Mouse (Mus musculus): ENCODE results near the gene Rnf43. TPM values are rescaled to one million over a fixed set of nuclear protein-coding genes. Genes with fewer than 3 reads are reported as not detected.

The Rnf43 gene
- polyA plus RNA-seq, 1 experiment = 9.0 TPM

DNA sequence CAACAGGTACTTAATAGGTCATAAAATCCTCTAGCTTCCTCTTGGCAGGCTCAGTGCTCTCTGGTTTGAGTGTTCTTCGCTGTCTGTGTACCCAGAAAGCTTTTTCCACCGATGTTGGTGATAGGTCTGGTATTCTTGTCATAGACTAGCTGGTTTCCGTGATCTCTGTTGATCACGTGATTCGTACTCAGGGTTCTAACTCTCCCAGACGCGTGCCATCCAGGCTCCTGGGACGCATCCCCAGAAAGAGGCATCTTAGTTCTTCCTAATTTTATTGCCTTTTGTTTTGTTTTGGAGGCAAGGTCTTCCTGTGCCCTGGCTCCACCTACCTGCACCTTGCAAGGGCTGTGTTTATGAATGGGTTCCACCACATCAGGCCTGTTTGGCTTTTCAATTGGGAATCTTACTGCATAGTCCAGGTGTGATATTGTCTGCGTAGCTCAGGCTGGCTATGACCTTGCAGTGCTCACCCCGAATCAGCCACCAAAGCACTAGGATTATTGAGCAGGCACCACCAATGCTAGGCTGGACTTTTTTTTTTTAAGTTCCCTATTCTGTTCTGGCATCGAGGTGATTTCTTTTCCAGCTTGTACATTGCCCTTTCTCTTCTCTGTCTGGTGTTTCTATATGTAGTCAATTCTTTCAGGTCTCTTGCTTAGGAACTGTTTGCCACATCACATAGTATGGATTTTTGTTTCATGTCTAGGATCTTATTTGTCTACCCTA lies 26.1 kb downstream of the Rnf43 start:
- WGBS = 80% methylated on average over 11 of the region's 11 CpGs
- Histone ChIP-seq H3K4me1 (replicated peaks; ENCODE audit: control insufficient read depth, insufficient read depth, low read length) (peaks cover 6% of the 10 kb centered on the region; the same call in 1 of the 2 replicates), H3K36me3 (ENCODE audit: control insufficient read depth, insufficient read depth, low read length) (no peaks in the 10 kb centered on the region), H3K27ac (ENCODE audit: control insufficient read depth, insufficient read depth, low read length) (no peak overlapping the region), H3K4me3 (ENCODE audit: control insufficient read depth, insufficient read depth, low read length) (no peak overlapping the region), H3K27me3 (ENCODE audit: control insufficient read depth, insufficient read depth, low read length) (no peaks in the 10 kb centered on the region; the same call in 1 of the 2 replicates)
- TF ChIP-seq CTCF (IDR thresholded peaks at IDR 0.05; ENCODE audit: borderline replicate concordance, control insufficient read depth, extremely low read depth, insufficient read depth, low read length, poor library complexity) (no peak), POLR2A (IDR thresholded peaks at IDR 0.05; ENCODE audit: control insufficient read depth, extremely low read depth, insufficient read depth, low read length, poor library complexity) (no peak)
- DNase-seq = no peak

DNA sequence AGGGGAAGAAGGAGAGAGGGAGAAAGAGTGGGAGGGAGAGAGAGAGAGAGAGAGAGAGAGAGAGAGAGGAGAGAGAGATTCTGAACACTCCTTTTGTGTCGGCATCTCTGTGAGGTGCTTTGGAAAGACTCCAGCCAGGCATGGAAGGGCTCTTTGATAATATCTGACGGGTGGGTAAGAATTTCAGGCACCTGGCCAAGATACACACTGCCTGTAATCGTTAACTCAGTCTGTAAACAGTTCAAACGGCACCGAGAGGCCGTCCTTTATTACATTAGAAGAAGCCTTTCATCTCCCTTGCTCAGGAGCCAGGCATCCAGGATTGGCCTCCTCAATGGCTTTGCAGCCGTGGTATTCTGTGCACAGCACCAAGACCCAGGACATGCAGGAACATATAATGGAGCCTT lies 26.9 kb downstream of the Rnf43 start:
- Histone ChIP-seq H3K36me3 (ENCODE audit: control insufficient read depth, insufficient read depth, low read length) (no peaks in the 10 kb centered on the region), H3K4me1 (replicated peaks; ENCODE audit: control insufficient read depth, insufficient read depth, low read length) (peaks cover 6% of the 10 kb centered on the region; the same call in 1 of the 2 replicates), H3K4me3 (ENCODE audit: control insufficient read depth, insufficient read depth, low read length) (no peak overlapping the region), H3K27me3 (ENCODE audit: control insufficient read depth, insufficient read depth, low read length) (no peaks in the 10 kb centered on the region; the same call in 1 of the 2 replicates), H3K27ac (ENCODE audit: control insufficient read depth, insufficient read depth, low read length) (no peak overlapping the region)
- DNase-seq = no peak
- TF ChIP-seq POLR2A (IDR thresholded peaks at IDR 0.05; ENCODE audit: control insufficient read depth, extremely low read depth, insufficient read depth, low read length, poor library complexity) = no peak
- TF ChIP-seq CTCF (IDR thresholded peaks at IDR 0.05; ENCODE audit: borderline replicate concordance, control insufficient read depth, extremely low read depth, insufficient read depth, low read length, poor library complexity) = no peak
- 40% methylated on average over 7 of the region's 7 CpGs for WGBS

DNA sequence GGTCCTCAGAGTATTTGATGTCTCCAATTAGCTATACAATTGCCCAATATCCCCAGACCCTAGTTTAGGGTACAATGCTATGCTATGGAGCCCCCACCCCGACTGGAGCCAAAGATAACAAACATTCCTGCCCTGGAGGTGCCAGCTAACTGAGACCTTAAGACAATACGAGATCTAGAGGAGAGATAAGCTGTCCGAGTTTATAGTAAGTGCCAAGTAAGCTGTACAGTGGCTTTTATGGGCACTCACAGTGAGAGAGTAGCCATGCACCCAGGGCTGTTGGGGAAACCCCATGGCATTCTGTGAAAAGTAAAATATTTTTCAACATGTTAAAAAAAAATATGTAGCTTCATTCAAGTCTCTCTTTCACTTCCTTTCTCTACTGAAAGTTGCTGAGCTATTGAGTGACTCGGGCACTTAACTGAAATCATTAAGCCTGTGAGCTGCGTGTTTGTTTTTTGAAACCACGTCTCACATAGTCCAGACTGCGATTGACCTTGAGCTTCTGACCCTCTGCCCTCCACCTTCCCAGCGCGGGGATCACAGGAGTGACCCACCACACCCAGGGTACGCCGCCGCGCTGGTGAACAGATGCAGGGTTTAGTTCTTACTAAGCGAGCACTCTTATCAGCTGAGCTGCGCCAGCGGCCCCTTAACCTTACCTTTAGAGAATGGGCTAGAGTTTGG lies 27.7 kb downstream of the Rnf43 start:
- WGBS = 49% methylated on average over 16 of the region's 16 CpGs
- no peak for TF ChIP-seq CTCF (IDR thresholded peaks at IDR 0.05; ENCODE audit: borderline replicate concordance, control insufficient read depth, extremely low read depth, insufficient read depth, low read length, poor library complexity)
- TF ChIP-seq POLR2A (IDR thresholded peaks at IDR 0.05; ENCODE audit: control insufficient read depth, extremely low read depth, insufficient read depth, low read length, poor library complexity) = no peak
- no peak for DNase-seq
- Histone ChIP-seq H3K27ac (ENCODE audit: control insufficient read depth, insufficient read depth, low read length) (no peak overlapping the region), H3K4me3 (ENCODE audit: control insufficient read depth, insufficient read depth, low read length) (no peak overlapping the region), H3K4me1 (replicated peaks; ENCODE audit: control insufficient read depth, insufficient read depth, low read length) (peaks cover 6% of the 10 kb centered on the region; the same call in 1 of the 2 replicates), H3K27me3 (ENCODE audit: control insufficient read depth, insufficient read depth, low read length) (no peaks in the 10 kb centered on the region; the same call in 1 of the 2 replicates), H3K36me3 (ENCODE audit: control insufficient read depth, insufficient read depth, low read length) (no peaks in the 10 kb centered on the region)

DNA sequence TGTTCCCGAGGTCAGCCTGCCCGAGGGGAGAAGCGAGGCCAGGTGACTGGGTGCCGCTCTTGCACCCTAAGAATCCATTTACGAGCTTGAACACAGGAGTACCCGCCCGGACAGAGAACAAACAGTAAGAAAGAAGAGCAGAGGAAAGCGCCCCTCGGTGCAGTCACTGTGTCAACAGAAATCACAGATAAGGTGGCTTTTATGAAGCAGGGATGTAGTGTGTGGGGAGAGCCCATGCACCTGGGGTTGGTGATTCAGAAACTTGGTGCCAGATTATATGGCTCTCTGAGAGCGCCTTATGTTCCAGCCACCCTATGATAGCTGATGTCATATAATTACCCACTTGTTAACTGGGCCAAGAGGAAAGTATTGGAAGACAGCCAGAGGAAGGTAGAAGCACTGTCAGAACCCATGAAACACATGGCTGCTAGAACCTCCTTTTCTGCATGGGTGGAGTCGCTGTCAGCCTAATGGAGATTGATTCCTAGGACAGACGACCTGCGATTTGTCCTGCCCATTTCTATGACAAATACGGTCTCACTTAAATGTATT lies 34.7 kb downstream of the Rnf43 start:
- Histone ChIP-seq H3K27ac (ENCODE audit: control insufficient read depth, insufficient read depth, low read length) (no peak overlapping the region), H3K4me3 (ENCODE audit: control insufficient read depth, insufficient read depth, low read length) (no peak overlapping the region)
- 88% methylated on average over 14 of the region's 14 CpGs for WGBS

DNA sequence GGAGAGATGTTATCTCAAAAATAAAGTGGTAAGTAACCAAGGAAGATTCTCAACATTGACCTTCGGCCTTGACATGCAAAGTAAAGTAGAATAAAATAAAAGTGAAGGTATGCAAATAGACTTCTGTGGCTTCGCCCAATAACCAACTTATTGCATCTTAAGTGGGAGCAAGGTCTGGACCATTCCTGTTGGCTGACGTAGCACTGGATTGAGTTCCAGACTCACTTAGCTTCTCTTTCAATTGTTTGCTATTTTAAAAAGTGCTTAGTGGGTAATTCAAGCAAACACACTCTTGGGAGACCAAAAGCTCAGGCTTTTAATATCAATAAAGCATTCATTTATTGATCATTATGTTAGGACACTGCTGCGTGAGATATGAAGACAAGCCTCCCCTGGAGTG lies 35.6 kb downstream of the Rnf43 start:
- DNase-seq = no peak
- 94% methylated on average over 4 of the region's 4 CpGs for WGBS
- H3K4me1 ChIP-seq (replicated peaks; ENCODE audit: control insufficient read depth, insufficient read depth, low read length) = no peaks in the 10 kb centered on the region
- H3K4me3 ChIP-seq (ENCODE audit: control insufficient read depth, insufficient read depth, low read length) = no peak overlapping the region
- H3K27ac ChIP-seq (ENCODE audit: control insufficient read depth, insufficient read depth, low read length) = no peak overlapping the region
- TF ChIP-seq CTCF (IDR thresholded peaks at IDR 0.05; ENCODE audit: borderline replicate concordance, control insufficient read depth, extremely low read depth, insufficient read depth, low read length, poor library complexity) = no peak
- H3K36me3 ChIP-seq (ENCODE audit: control insufficient read depth, insufficient read depth, low read length) = no peaks in the 10 kb centered on the region
- no peaks in the 10 kb centered on the region for H3K27me3 ChIP-seq (ENCODE audit: control insufficient read depth, insufficient read depth, low read length)

More for the DNA sequence above, 34.7 kb downstream of the Rnf43 start:
- Histone ChIP-seq H3K36me3 (ENCODE audit: control insufficient read depth, insufficient read depth, low read length) (no peaks in the 10 kb centered on the region), H3K27me3 (ENCODE audit: control insufficient read depth, insufficient read depth, low read length) (no peaks in the 10 kb centered on the region), H3K4me1 (replicated peaks; ENCODE audit: control insufficient read depth, insufficient read depth, low read length) (no peaks in the 10 kb centered on the region)
- DNase-seq = no peak
- TF ChIP-seq CTCF (IDR thresholded peaks at IDR 0.05; ENCODE audit: borderline replicate concordance, control insufficient read depth, extremely low read depth, insufficient read depth, low read length, poor library complexity) (no peak), POLR2A (IDR thresholded peaks at IDR 0.05; ENCODE audit: control insufficient read depth, extremely low read depth, insufficient read depth, low read length, poor library complexity) (no peak)

DNA sequence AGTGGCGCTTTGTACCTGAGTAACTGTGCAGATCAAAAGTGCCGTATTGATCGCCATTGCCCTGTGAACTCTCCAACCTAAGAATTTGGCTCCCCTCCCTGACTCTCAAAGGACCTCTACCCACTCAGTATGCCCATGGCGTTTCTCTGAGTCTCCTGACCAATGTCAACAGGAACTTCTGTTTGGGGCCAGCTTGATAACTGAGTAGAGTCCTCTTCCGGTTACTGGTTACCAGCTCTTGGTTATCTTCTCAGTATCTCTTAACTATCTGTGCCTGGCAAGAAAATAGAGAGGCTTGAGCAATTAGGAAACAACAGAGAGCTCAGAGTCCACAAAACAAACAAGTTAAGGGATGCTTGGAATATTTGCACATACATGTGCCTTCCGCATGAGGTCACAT lies 38.6 kb downstream of the Rnf43 start:
- no peak for DNase-seq
- H3K4me1 ChIP-seq (replicated peaks; ENCODE audit: control insufficient read depth, insufficient read depth, low read length) = no peaks in the 10 kb centered on the region
- no peak for TF ChIP-seq POLR2A (IDR thresholded peaks at IDR 0.05; ENCODE audit: control insufficient read depth, extremely low read depth, insufficient read depth, low read length, poor library complexity)
- TF ChIP-seq CTCF (IDR thresholded peaks at IDR 0.05; ENCODE audit: borderline replicate concordance, control insufficient read depth, extremely low read depth, insufficient read depth, low read length, poor library complexity) = no peak
- 95% methylated on average over 6 of the region's 6 CpGs for WGBS
- H3K4me3 ChIP-seq (ENCODE audit: control insufficient read depth, insufficient read depth, low read length) = no peak overlapping the region
- H3K27me3 ChIP-seq (ENCODE audit: control insufficient read depth, insufficient read depth, low read length) = no peaks in the 10 kb centered on the region
- H3K27ac ChIP-seq (ENCODE audit: control insufficient read depth, insufficient read depth, low read length) = no peak overlapping the region
- H3K36me3 ChIP-seq (ENCODE audit: control insufficient read depth, insufficient read depth, low read length) = no peaks in the 10 kb centered on the region
